Mouse (Mus musculus): ENCODE measurements around the gene Psmf1. TPM values are rescaled to one million over a fixed set of nuclear protein-coding genes. Genes with fewer than 3 reads are reported as not detected.

Gene Psmf1
- polyA plus RNA-seq, 1 experiment from 2014 or later: 43.1 TPM

Other genes with a start within 250 kb of the Psmf1 start
- 933 and 973 TPM in 2 replicates for gene Fkbp1a, start 201.7 kb downstream of the Psmf1 start, polyA plus RNA-seq (2016; fragmentation: Nextera tagmentation; extraction: Ambion mirVana)
- 1.00 and 1.1 TPM in 2 replicates for gene Sdcbp2, start 171.6 kb downstream of the Psmf1 start, polyA plus RNA-seq (2016; fragmentation: Nextera tagmentation; extraction: Ambion mirVana)
- gene Snph, start 111.6 kb downstream of the Psmf1 start, polyA plus RNA-seq (2016; fragmentation: Nextera tagmentation; extraction: Ambion mirVana): 0.30 and 0.83 TPM in 2 replicates
- not detected in 2 replicates for gene Rad21l, start 75.7 kb downstream of the Psmf1 start, polyA plus RNA-seq (2016; fragmentation: Nextera tagmentation; extraction: Ambion mirVana)
- gene Tmem74b, start 42.2 kb downstream of the Psmf1 start, polyA plus RNA-seq (2016; fragmentation: Nextera tagmentation; extraction: Ambion mirVana): 1.2 and 2.1 TPM in 2 replicates
- 0.22 and 4.2 TPM in 2 replicates for gene Rspo4, start 98.7 kb upstream of the Psmf1 start, polyA plus RNA-seq (2016; fragmentation: Nextera tagmentation; extraction: Ambion mirVana)
- gene Angpt4, start 167.0 kb upstream of the Psmf1 start, polyA plus RNA-seq (2016; fragmentation: Nextera tagmentation; extraction: Ambion mirVana): 0.48 and 1.1 TPM in 2 replicates
- gene Fam110a, start 236.0 kb upstream of the Psmf1 start, polyA plus RNA-seq (2016; fragmentation: Nextera tagmentation; extraction: Ambion mirVana): 11.4 and 16.3 TPM in 2 replicates